Mouse (Mus musculus) B cell, adult (primary cell): ENCODE data around the gene Bbof1. TPM values are rescaled to one million over a fixed set of nuclear protein-coding genes. Genes with fewer than 3 reads are reported as not detected.

ENCODE experiments used
- total RNA-seq: library from RNA; stranded (reverse); gene quantifications from 4 replicates; pipeline ENCODE4 v1.2.4, GENCODE M21; 2023; ENCODE audit not compliant: inconsistent age

Bbof1 gene
- 1.3 to 1.8 TPM (median 1.5 TPM) in 4 replicates for total RNA-seq

GRCm38 (mm10) chr12:84408819-84409507 is at the start of gene Bbof1, which contains the start of gene Entpd5:
Bbof1 (plus strand) TSS chr12:84409071.
Entpd5 (minus strand) TSS chr12:84409029.

GRCm38 (mm10) chr12:84361555-84362489 is 47.0 kb upstream of the Bbof1 start, which contains the start of the genes Coq6 and Fam161b:
Coq6 (plus strand) TSS chr12:84361657.
Fam161b (minus strand) TSS chr12:84361833.

GRCm38 (mm10) chr12:84416834-84417604 is 8.1 kb downstream of the Bbof1 start, which contains the start of gene Rnf113a2:
Rnf113a2 (plus strand) TSS chr12:84417196.

GRCm38 (mm10) chr12:84450718-84451646 is 42.1 kb downstream of the Bbof1 start, which contains the start of the genes Aldh6a1 and Lin52:
Aldh6a1 (minus strand) TSS chr12:84451004.
Lin52 (plus strand) TSS chr12:84451422.

Other genes starting within 250 kb of the Bbof1 start
- gene Elmsan1, start 190.2 kb upstream of the Bbof1 start, total RNA-seq, result 173 to 223 TPM (median 205 TPM) in 4 replicates
- 15.3 to 23.6 TPM (median 21.4 TPM) in 4 replicates for gene Ptgr2, start 123.8 kb upstream of the Bbof1 start, total RNA-seq
- 62.2 to 68.0 TPM (median 66.5 TPM) in 4 replicates for gene Zfp410, start 92.2 kb upstream of the Bbof1 start, total RNA-seq
- gene Coq6, start 47.4 kb upstream of the Bbof1 start, total RNA-seq, result 21.3 to 35.0 TPM (median 26.9 TPM) in 4 replicates
- 1.6 to 2.4 TPM (median 2.0 TPM) in 4 replicates for gene Fam161b, start 47.2 kb upstream of the Bbof1 start, total RNA-seq
- 26.3 to 29.4 TPM (median 28.7 TPM) in 4 replicates for gene Entpd5, start within 50 bp of the Bbof1 start, total RNA-seq
- gene Rnf113a2, start 8.1 kb downstream of the Bbof1 start, total RNA-seq, result 42.5 to 47.6 TPM (median 45.7 TPM) in 4 replicates
- 7.9 to 11.3 TPM (median 9.1 TPM) in 4 replicates for gene Aldh6a1, start 41.9 kb downstream of the Bbof1 start, total RNA-seq
- gene Lin52, start 42.4 kb downstream of the Bbof1 start, total RNA-seq, result 18.4 to 22.2 TPM (median 20.8 TPM) in 4 replicates
- not detected in 4 replicates for gene Vsx2, start 160.7 kb downstream of the Bbof1 start, total RNA-seq
- 15.5 to 20.3 TPM (median 17.5 TPM) in 4 replicates for gene Abcd4, start 208.3 kb downstream of the Bbof1 start, total RNA-seq
- not detected in 4 replicates for gene Vrtn, start 231.9 kb downstream of the Bbof1 start, total RNA-seq